Mouse (Mus musculus): ENCODE results near the gene Dlat.

Gene Dlat

GRCm38 (mm10) chr9:50659392-50660217, at the start of gene Dlat:
Gene Dlat, minus strand, starts transcription at chr9:50659780.
- peak; percentile 89 for DNase-seq

- DNase-seq = no peak
These were observed 49.5 kb upstream of the Dlat start for GRCm38 (mm10) chr9:50709108-50709507.

GRCm38 (mm10) chr9:50704907-50705306, 45.3 kb upstream of the Dlat start:
- DNase-seq = no peak

GRCm38 (mm10) chr9:50700921-50701691, 41.5 kb upstream of the Dlat start:
- DNase-seq = peak; percentile 43

- DNase-seq = no peak
These were observed 39.1 kb upstream of the Dlat start for GRCm38 (mm10) chr9:50698418-50699409.

GRCm38 (mm10) chr9:50697706-50698041, 38.1 kb upstream of the Dlat start:
- peak; percentile 83 for DNase-seq

GRCm38 (mm10) chr9:50696851-50697705, 37.5 kb upstream of the Dlat start:
- DNase-seq = no peak

- DNase-seq = no peak
These were observed 35.6 kb upstream of the Dlat start for GRCm38 (mm10) chr9:50695153-50695552.

- DNase-seq = peak; percentile 92
These were observed 34.1 kb upstream of the Dlat start for GRCm38 (mm10) chr9:50693631-50694030.

- DNase-seq = peak; percentile 72
These were observed 33.3 kb upstream of the Dlat start for GRCm38 (mm10) chr9:50692626-50693580.

GRCm38 (mm10) chr9:50686866-50687652, 27.5 kb upstream of the Dlat start:
- DNase-seq = no peak

GRCm38 (mm10) chr9:50681727-50682126, 22.1 kb upstream of the Dlat start:
- no peak for DNase-seq

- no peak for DNase-seq
These were observed 19.8 kb upstream of the Dlat start for GRCm38 (mm10) chr9:50679406-50679805.

- DNase-seq = no peak
These were observed 15.2 kb upstream of the Dlat start for GRCm38 (mm10) chr9:50674771-50675170.

- DNase-seq = peak; percentile 79
These were observed 11.1 kb upstream of the Dlat start for GRCm38 (mm10) chr9:50670690-50671089.

GRCm38 (mm10) chr9:50667579-50668498, 8.3 kb upstream of the Dlat start:
- no peak for DNase-seq

- DNase-seq = no peak
These were observed 6.9 kb upstream of the Dlat start for GRCm38 (mm10) chr9:50666442-50666841.

GRCm38 (mm10) chr9:50664826-50665225, 5.2 kb upstream of the Dlat start:
- DNase-seq = no peak

GRCm38 (mm10) chr9:50660431-50660830, 851 bp upstream of the Dlat start:
- DNase-seq = peak; percentile 78
